Mouse (Mus musculus): ENCODE measurements around the gene Med17. TPM values are rescaled to one million over a fixed set of nuclear protein-coding genes. Genes with fewer than 3 reads are reported as not detected.

Gene Med17
- polyA plus RNA-seq, 1 experiment from 2014 or later = 44.6 TPM

DNA sequence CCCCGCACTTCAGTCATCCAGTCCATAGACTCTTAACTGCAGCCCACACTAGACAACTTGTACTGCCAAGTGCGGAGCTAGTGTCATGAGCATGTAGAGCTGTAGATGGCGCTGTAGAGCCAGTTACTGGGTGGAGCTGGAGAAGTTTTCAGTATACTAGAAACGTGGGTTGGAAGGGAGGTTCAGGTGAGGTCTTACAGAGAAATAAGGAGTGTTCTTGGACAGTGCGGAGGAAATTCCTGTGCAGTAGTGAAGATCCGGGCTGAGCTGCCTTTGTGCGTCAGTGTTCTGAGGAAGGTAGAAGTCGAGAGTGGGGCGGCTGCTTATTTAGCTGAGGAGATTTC, 38.2 kb downstream of the Med17 start:
- Histone ChIP-seq H3K27ac (no peak overlapping the region), H3K4me3 (replicated peaks) (no peak overlapping the region), H3K9me3 (no peaks in the 10 kb centered on the region), H3K27me3 (peaks cover 17% of the 10 kb centered on the region; the same call in 1 of the 2 replicates), H3K4me2 (no peak overlapping the region), H3K4me1 (peaks cover 12% of the 10 kb centered on the region), H3K9ac (no peak overlapping the region), H3K36me3 (replicated peaks) (no peaks in the 10 kb centered on the region)
- WGBS = 48% methylated on average over 9 of the region's 9 CpGs
- no peak for ATAC-seq (ENCODE audit: low FRiP score)

- Histone ChIP-seq H3K9me3 (no peaks in the 10 kb centered on the region), H3K4me3 (replicated peaks) (no peak overlapping the region), H3K27ac (no peak overlapping the region), H3K4me1 (peaks cover 12% of the 10 kb centered on the region), H3K36me3 (replicated peaks) (no peaks in the 10 kb centered on the region), H3K9ac (no peak overlapping the region), H3K27me3 (peaks cover 17% of the 10 kb centered on the region; the same call in 1 of the 2 replicates), H3K4me2 (no peak overlapping the region)
- 74% methylated on average over 6 of the region's 6 CpGs for WGBS
- ATAC-seq (ENCODE audit: low FRiP score) = no peak
These were observed 38.7 kb downstream of the Med17 start for GRCm38 (mm10) chr9:15240863-15241595.

DNA sequence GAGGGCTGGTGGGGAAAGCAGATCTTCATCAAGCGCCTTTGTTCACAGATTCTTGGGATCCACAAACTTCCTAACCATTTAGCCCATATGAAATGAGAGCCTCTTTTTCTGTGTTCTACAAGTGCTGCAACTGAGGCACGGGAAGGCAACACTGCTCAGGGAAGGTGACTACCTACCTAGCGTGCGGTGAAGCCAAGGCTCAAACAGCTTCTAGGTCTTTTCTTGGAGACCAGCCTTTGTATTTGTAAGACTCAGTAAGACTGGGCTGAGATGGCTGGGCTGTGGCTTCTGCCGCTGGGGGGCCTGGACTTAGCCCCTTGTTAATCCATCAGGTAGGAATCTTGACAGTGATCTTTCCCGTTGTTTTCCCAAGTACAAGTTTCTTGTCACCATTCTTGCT, 39.7 kb downstream of the Med17 start:
- H3K27me3 ChIP-seq = peaks cover 17% of the 10 kb centered on the region; the same call in 1 of the 2 replicates
- H3K36me3 ChIP-seq (replicated peaks) = no peaks in the 10 kb centered on the region
- no peak for ATAC-seq (ENCODE audit: low FRiP score)
- no peak overlapping the region for H3K4me2 ChIP-seq
- H3K9me3 ChIP-seq = no peaks in the 10 kb centered on the region
- no peak overlapping the region for H3K27ac ChIP-seq
- 90% methylated on average over 6 of the region's 6 CpGs for WGBS
- no peak overlapping the region for H3K9ac ChIP-seq
- peaks cover 12% of the 10 kb centered on the region for H3K4me1 ChIP-seq
- H3K4me3 ChIP-seq (replicated peaks) = no peak overlapping the region

- peak within 1 kb of the TSS; percentile 47 for H3K4me3 ChIP-seq (replicated peaks)
- H3K9me3 ChIP-seq = no peaks in the 10 kb centered on the region
- no peaks in the 10 kb centered on the region for H3K36me3 ChIP-seq (replicated peaks)
- WGBS = 5% methylated on average over 35 of the region's 35 CpGs
- ATAC-seq (ENCODE audit: low FRiP score) = peak; percentile 91
- H3K4me2 ChIP-seq = peak within 1 kb of the TSS; percentile 80
- 0 out of 2 replicates have a peak within 1 kb of the TSS, but pooled peaks have one; percentile 25 for H3K27ac ChIP-seq
- peak within 1 kb of the TSS; percentile 61 for H3K9ac ChIP-seq
- peaks cover 17% of the 10 kb centered on the region; the same call in 1 of the 2 replicates for H3K27me3 ChIP-seq
- H3K4me1 ChIP-seq = peaks cover 12% of the 10 kb centered on the region
These were observed 40.4 kb downstream of the Med17 start, which contains the start of gene Vstm5 for GRCm38 (mm10) chr9:15239042-15239925. Gene Vstm5, plus strand, starts transcription at chr9:15239045.

- peaks cover 17% of the 10 kb centered on the region; the same call in 1 of the 2 replicates for H3K27me3 ChIP-seq
- peak overlapping the region; percentile 80 for H3K4me2 ChIP-seq
- ATAC-seq (ENCODE audit: low FRiP score) = peak; percentile 30; the same call in 1 of the 2 replicates
- WGBS = 83% methylated on average over 16 of the region's 16 CpGs
- H3K9ac ChIP-seq = peak overlapping the region; percentile 61; the same call in 1 of the 2 replicates
- H3K27ac ChIP-seq = no peak overlapping the region
- H3K4me1 ChIP-seq = peaks cover 12% of the 10 kb centered on the region
- no peaks in the 10 kb centered on the region for H3K36me3 ChIP-seq (replicated peaks)
- H3K9me3 ChIP-seq = no peaks in the 10 kb centered on the region
- peak overlapping the region; percentile 47 for H3K4me3 ChIP-seq (replicated peaks)
These were observed 41.3 kb downstream of the Med17 start for GRCm38 (mm10) chr9:15238297-15238990.

DNA sequence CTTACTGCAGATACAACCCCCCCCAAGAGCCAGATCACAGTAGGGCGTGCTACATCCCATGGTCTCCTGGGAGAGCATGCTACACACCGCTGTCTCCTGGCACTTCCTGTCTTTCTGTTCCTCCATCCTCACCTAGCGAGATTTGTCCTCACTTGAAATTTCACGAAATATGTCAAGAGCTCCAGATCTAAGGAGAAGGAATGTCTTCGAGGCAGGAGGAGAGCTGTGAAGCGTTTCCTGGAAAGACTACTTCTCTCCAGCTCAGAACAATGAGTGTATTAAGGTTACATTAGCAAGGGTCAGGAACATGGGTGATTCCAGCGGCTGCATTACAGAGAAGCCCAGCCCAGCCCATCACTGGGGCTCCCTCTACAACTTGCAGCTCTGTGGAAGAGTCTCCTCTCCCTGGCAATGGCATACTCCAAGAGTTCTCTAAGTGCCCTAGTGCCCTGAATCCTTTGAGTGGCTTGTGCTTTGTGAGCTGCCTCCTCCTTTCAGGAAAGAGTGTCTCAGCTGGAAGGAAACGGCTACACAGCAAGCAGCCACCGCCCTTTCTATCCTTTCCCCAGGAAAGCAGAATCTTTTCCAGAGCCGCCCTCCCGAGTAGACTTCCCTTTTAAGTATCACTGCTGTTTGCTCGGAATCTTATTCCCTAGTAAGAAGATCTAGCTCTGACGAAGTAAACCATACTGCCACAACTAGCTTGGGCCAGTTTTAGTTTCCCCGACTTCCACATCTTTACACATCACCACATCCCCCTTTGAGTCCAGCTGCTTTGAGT, 42.0 kb downstream of the Med17 start:
- Histone ChIP-seq H3K9me3 (no peaks in the 10 kb centered on the region), H3K9ac (no peak overlapping the region), H3K36me3 (replicated peaks) (no peaks in the 10 kb centered on the region), H3K4me1 (peaks cover 12% of the 10 kb centered on the region), H3K27ac (no peak overlapping the region), H3K27me3 (peaks cover 17% of the 10 kb centered on the region; the same call in 1 of the 2 replicates), H3K4me2 (no peak overlapping the region), H3K4me3 (replicated peaks) (no peak overlapping the region)
- 57% methylated on average over 14 of the region's 14 CpGs for WGBS
- ATAC-seq (ENCODE audit: low FRiP score) = no peak

GRCm38 (mm10) chr9:15235986-15236385, 43.7 kb downstream of the Med17 start:
- ATAC-seq (ENCODE audit: low FRiP score) = no peak
- no peaks in the 10 kb centered on the region for H3K36me3 ChIP-seq (replicated peaks)
- 77% methylated on average over 3 of the region's 3 CpGs for WGBS

DNA sequence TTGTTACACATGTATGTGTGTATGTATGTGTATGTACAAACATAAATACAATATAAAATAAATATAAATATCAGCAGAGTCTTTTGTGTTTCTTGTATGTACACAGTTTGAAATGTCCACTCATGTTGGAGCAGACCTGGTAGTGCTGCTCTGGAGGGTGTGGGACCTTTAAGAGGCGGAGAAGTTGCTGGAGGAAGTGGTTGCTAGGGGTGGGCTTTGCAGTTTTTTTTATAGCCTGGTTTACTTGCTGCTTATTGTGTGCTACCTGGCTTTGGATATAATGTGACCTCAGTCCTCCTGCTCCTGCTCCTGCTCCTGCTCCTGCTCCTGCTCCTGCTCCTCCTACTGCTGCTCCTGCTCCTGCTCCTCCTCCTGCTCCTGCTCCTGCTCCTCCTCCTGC, 46.1 kb downstream of the Med17 start:
- no peak overlapping the region for H3K9ac ChIP-seq
- 96% methylated on average over 1 of the region's 1 CpGs for WGBS
- H3K27me3 ChIP-seq = 0 out of 2 replicates have a peak, but pooled peaks cover 6% of the 10 kb centered on the region
- H3K4me1 ChIP-seq = peaks cover 3% of the 10 kb centered on the region; the same call in 1 of the 2 replicates
- no peak overlapping the region for H3K4me3 ChIP-seq (replicated peaks)
- no peaks in the 10 kb centered on the region for H3K9me3 ChIP-seq
- no peak overlapping the region for H3K4me2 ChIP-seq
- no peak for ATAC-seq (ENCODE audit: low FRiP score)
- no peaks in the 10 kb centered on the region for H3K36me3 ChIP-seq (replicated peaks)
- H3K27ac ChIP-seq = no peak overlapping the region

More at GRCm38 (mm10) chr9:15235986-15236385, 43.7 kb downstream of the Med17 start:
- no peaks in the 10 kb centered on the region for H3K9me3 ChIP-seq
- H3K27ac ChIP-seq = no peak overlapping the region
- no peak overlapping the region for H3K4me2 ChIP-seq
- H3K27me3 ChIP-seq = peaks cover 17% of the 10 kb centered on the region; the same call in 1 of the 2 replicates
- H3K4me3 ChIP-seq (replicated peaks) = no peak overlapping the region
- no peak overlapping the region for H3K9ac ChIP-seq
- H3K4me1 ChIP-seq = peaks cover 12% of the 10 kb centered on the region

GRCm38 (mm10) chr9:15232445-15232844, 47.3 kb downstream of the Med17 start:
- no peak overlapping the region for H3K4me3 ChIP-seq (replicated peaks)
- H3K4me1 ChIP-seq = no peaks in the 10 kb centered on the region
- H3K27me3 ChIP-seq = no peaks in the 10 kb centered on the region
- WGBS = 87% methylated on average over 3 of the region's 3 CpGs
- H3K4me2 ChIP-seq = no peak overlapping the region
- no peak overlapping the region for H3K9ac ChIP-seq
- ATAC-seq (ENCODE audit: low FRiP score) = no peak
- H3K9me3 ChIP-seq = no peaks in the 10 kb centered on the region
- no peak overlapping the region for H3K27ac ChIP-seq
- no peaks in the 10 kb centered on the region for H3K36me3 ChIP-seq (replicated peaks)

DNA sequence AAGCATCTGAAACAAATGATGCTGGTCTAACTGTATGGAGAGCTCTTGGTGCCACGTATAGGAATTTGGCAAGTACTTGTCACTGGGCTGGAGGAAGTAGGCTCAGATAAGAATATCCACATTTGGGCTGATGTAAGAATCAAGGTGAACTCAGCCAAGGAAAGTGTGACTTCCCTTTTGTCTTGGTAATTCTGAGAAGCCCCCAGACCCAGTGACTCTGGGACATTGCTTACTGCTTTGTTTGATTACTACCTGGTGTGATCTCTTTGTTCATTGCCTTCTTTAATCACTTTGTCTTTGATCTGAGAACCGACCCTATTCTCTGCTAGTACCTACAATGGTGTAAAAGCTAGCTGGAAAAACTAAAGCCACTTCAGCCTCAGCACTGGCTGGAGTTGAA, 54.8 kb downstream of the Med17 start:
- Histone ChIP-seq H3K9ac (no peak overlapping the region), H3K4me1 (no peaks in the 10 kb centered on the region), H3K27ac (no peak overlapping the region), H3K36me3 (replicated peaks) (no peaks in the 10 kb centered on the region), H3K4me2 (no peak overlapping the region), H3K27me3 (no peaks in the 10 kb centered on the region), H3K9me3 (no peaks in the 10 kb centered on the region), H3K4me3 (replicated peaks) (no peak overlapping the region)
- 45% methylated on average over 2 of the region's 2 CpGs for WGBS
- ATAC-seq (ENCODE audit: low FRiP score) = no peak

DNA sequence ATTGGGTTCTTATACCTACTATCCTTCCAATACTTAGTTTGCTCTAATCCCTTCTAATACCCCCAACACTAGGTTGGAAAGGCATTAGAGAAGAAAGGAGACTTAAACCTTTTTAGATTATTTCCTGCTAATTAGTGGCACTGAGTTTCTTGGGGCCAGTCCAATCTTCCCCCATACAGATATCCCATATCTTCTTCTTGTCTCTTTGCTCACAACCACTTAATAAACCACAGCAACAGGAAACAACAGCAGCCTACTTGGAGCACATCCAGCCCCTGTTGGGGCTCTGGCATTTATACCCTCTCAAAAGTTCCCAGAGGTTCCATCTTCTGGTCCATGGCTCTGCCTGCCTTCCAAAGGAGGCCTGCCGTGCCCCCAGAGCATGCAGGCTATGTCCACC, 66.0 kb downstream of the Med17 start:
- H3K4me1 ChIP-seq = no peaks in the 10 kb centered on the region
- no peaks in the 10 kb centered on the region for H3K9me3 ChIP-seq
- WGBS = 73% methylated on average over 1 of the region's 1 CpGs
- H3K4me2 ChIP-seq = no peak overlapping the region
- H3K27me3 ChIP-seq = no peaks in the 10 kb centered on the region
- H3K36me3 ChIP-seq (replicated peaks) = no peaks in the 10 kb centered on the region
- no peak overlapping the region for H3K4me3 ChIP-seq (replicated peaks)
- no peak for ATAC-seq (ENCODE audit: low FRiP score)
- no peak overlapping the region for H3K9ac ChIP-seq
- no peak overlapping the region for H3K27ac ChIP-seq

Data from forebrain, embryonic 12.5 days (tissue).